Mouse (Mus musculus): ENCODE results near the gene Glod4. TPM values are rescaled to one million over a fixed set of nuclear protein-coding genes. Genes with fewer than 3 reads are reported as not detected.

Glod4 gene
- polyA plus RNA-seq (2014; fragmentation: Nextera tagmentation; extraction: Ambion mirVana), result 131 and 138 TPM in 2 replicates

GRCm38 (mm10) chr11:76242901-76243810 is at the start of gene Glod4, which contains the start of gene Mrm3:
Gene Glod4, minus strand, starts transcription at chr11:76243725.
Gene Mrm3, plus strand, starts transcription at chr11:76243715.
- Histone ChIP-seq H3K9ac (ENCODE audit: low read length) (peak within 1 kb of the TSS; percentile 80), H3K9me3 (ENCODE audit: control insufficient read depth, low read length) (no peaks in the 10 kb centered on the region), H3K4me2 (peak within 1 kb of the TSS; percentile 89), H3K27ac (ENCODE audit: low read depth, low read length) (no peak within 1 kb of the TSS), H3K4me3 (ENCODE audit: low read depth, low read length) (peak within 1 kb of the TSS; percentile 63), H3K27me3 (ENCODE audit: control insufficient read depth, insufficient read depth, low read length) (no peaks in the 10 kb centered on the region), H3K4me1 (ENCODE audit: control insufficient read depth, insufficient read depth, low read length) (peaks cover 10% of the 10 kb centered on the region), H3K36me3 (ENCODE audit: control insufficient read depth, insufficient read depth, low read length) (no peaks in the 10 kb centered on the region; the same call in 1 of the 2 replicates)
- ATAC-seq (ENCODE audit: low FRiP score) (peak; percentile 90), DNase-seq (ENCODE audit: low spot score, missing footprints) (peak; percentile 100)
- WGBS, result under 1% methylated on average over 61 of the region's 61 CpGs

GRCm38 (mm10) chr11:76292831-76293230 is 49.3 kb upstream of the Glod4 start:
- no peaks in the 10 kb centered on the region for H3K9me3 ChIP-seq (ENCODE audit: control insufficient read depth, low read length)
- H3K4me1 ChIP-seq (ENCODE audit: control insufficient read depth, insufficient read depth, low read length), result peaks cover 59% of the 10 kb centered on the region
- WGBS, result 62% methylated on average over 6 of the region's 6 CpGs
- H3K9ac ChIP-seq (ENCODE audit: low read length), result no peak overlapping the region
- DNase-seq (ENCODE audit: low spot score, missing footprints) (no peak), ATAC-seq (ENCODE audit: low FRiP score) (no peak)
- H3K36me3 ChIP-seq (ENCODE audit: control insufficient read depth, insufficient read depth, low read length), result no peaks in the 10 kb centered on the region
- H3K27me3 ChIP-seq (ENCODE audit: control insufficient read depth, insufficient read depth, low read length), result no peaks in the 10 kb centered on the region
- no peak overlapping the region for H3K4me3 ChIP-seq (ENCODE audit: low read depth, low read length)
- H3K27ac ChIP-seq (ENCODE audit: low read depth, low read length), result peak overlapping the region; percentile 82; the same call in 1 of the 2 replicates
- no peak overlapping the region for H3K4me2 ChIP-seq

- DNase-seq (ENCODE audit: low spot score, missing footprints), result no peak
- Histone ChIP-seq H3K27ac (ENCODE audit: low read depth, low read length) (0 out of 2 replicates have a peak overlapping the region, but pooled peaks have one; percentile 51), H3K9ac (ENCODE audit: low read length) (no peak overlapping the region), H3K4me3 (ENCODE audit: low read depth, low read length) (no peak overlapping the region), H3K27me3 (ENCODE audit: control insufficient read depth, insufficient read depth, low read length) (no peaks in the 10 kb centered on the region), H3K36me3 (ENCODE audit: control insufficient read depth, insufficient read depth, low read length) (no peaks in the 10 kb centered on the region), H3K4me2 (no peak overlapping the region), H3K4me1 (ENCODE audit: control insufficient read depth, insufficient read depth, low read length) (peaks cover 63% of the 10 kb centered on the region), H3K9me3 (ENCODE audit: control insufficient read depth, low read length) (no peaks in the 10 kb centered on the region)
- WGBS, result 90% methylated on average over 15 of the region's 15 CpGs
- ATAC-seq (ENCODE audit: low FRiP score), result no peak
Observed at GRCm38 (mm10) chr11:76292398-76292797, 48.9 kb upstream of the Glod4 start.

- Histone ChIP-seq H3K4me3 (ENCODE audit: low read depth, low read length) (no peak overlapping the region), H3K27ac (ENCODE audit: low read depth, low read length) (0 out of 2 replicates have a peak overlapping the region, but pooled peaks have one; percentile 51), H3K4me2 (no peak overlapping the region), H3K4me1 (ENCODE audit: control insufficient read depth, insufficient read depth, low read length) (peaks cover 63% of the 10 kb centered on the region), H3K27me3 (ENCODE audit: control insufficient read depth, insufficient read depth, low read length) (no peaks in the 10 kb centered on the region), H3K36me3 (ENCODE audit: control insufficient read depth, insufficient read depth, low read length) (no peaks in the 10 kb centered on the region), H3K9ac (ENCODE audit: low read length) (no peak overlapping the region), H3K9me3 (ENCODE audit: control insufficient read depth, low read length) (no peaks in the 10 kb centered on the region)
- ATAC-seq (ENCODE audit: low FRiP score) (no peak), DNase-seq (ENCODE audit: low spot score, missing footprints) (no peak)
- WGBS, result 79% methylated on average over 4 of the region's 4 CpGs
Observed at GRCm38 (mm10) chr11:76291960-76292359, 48.4 kb upstream of the Glod4 start.

- DNase-seq (ENCODE audit: low spot score, missing footprints) (no peak), ATAC-seq (ENCODE audit: low FRiP score) (no peak)
- WGBS, result 29% methylated on average over 11 of the region's 11 CpGs
Observed at GRCm38 (mm10) chr11:76290367-76290766, 46.8 kb upstream of the Glod4 start.

GRCm38 (mm10) chr11:76288645-76289044 is 45.1 kb upstream of the Glod4 start:
- Histone ChIP-seq H3K9ac (ENCODE audit: low read length) (no peak overlapping the region), H3K4me2 (no peak overlapping the region), H3K4me1 (ENCODE audit: control insufficient read depth, insufficient read depth, low read length) (peaks cover 45% of the 10 kb centered on the region), H3K4me3 (ENCODE audit: low read depth, low read length) (no peak overlapping the region), H3K9me3 (ENCODE audit: control insufficient read depth, low read length) (no peaks in the 10 kb centered on the region), H3K27ac (ENCODE audit: low read depth, low read length) (no peak overlapping the region), H3K27me3 (ENCODE audit: control insufficient read depth, insufficient read depth, low read length) (no peaks in the 10 kb centered on the region), H3K36me3 (ENCODE audit: control insufficient read depth, insufficient read depth, low read length) (no peaks in the 10 kb centered on the region)
- ATAC-seq (ENCODE audit: low FRiP score) (no peak), DNase-seq (ENCODE audit: low spot score, missing footprints) (no peak)
- WGBS, result 83% methylated on average over 6 of the region's 6 CpGs

More at GRCm38 (mm10) chr11:76290367-76290766, 46.8 kb upstream of the Glod4 start:
- H3K9me3 ChIP-seq (ENCODE audit: control insufficient read depth, low read length), result no peaks in the 10 kb centered on the region
- H3K9ac ChIP-seq (ENCODE audit: low read length), result peak overlapping the region; percentile 2; the same call in 1 of the 2 replicates
- H3K4me2 ChIP-seq, result no peak overlapping the region
- H3K4me1 ChIP-seq (ENCODE audit: control insufficient read depth, insufficient read depth, low read length), result peaks cover 61% of the 10 kb centered on the region
- no peaks in the 10 kb centered on the region for H3K36me3 ChIP-seq (ENCODE audit: control insufficient read depth, insufficient read depth, low read length)
- H3K4me3 ChIP-seq (ENCODE audit: low read depth, low read length), result no peak overlapping the region
- no peaks in the 10 kb centered on the region for H3K27me3 ChIP-seq (ENCODE audit: control insufficient read depth, insufficient read depth, low read length)
- H3K27ac ChIP-seq (ENCODE audit: low read depth, low read length), result peak overlapping the region; percentile 69

- no peaks in the 10 kb centered on the region for H3K9me3 ChIP-seq (ENCODE audit: control insufficient read depth, low read length)
- no peak overlapping the region for H3K4me2 ChIP-seq
- 43% methylated on average over 10 of the region's 10 CpGs for whole genome bisulfite sequencing
- no peaks in the 10 kb centered on the region for H3K36me3 ChIP-seq (ENCODE audit: control insufficient read depth, insufficient read depth, low read length)
- no peak overlapping the region for H3K9ac ChIP-seq (ENCODE audit: low read length)
- no peak for DNase-seq (ENCODE audit: low spot score, missing footprints)
- H3K4me1 ChIP-seq (ENCODE audit: control insufficient read depth, insufficient read depth, low read length), result peaks cover 33% of the 10 kb centered on the region
- no peak overlapping the region for H3K4me3 ChIP-seq (ENCODE audit: low read depth, low read length)
- no peaks in the 10 kb centered on the region for H3K27me3 ChIP-seq (ENCODE audit: control insufficient read depth, insufficient read depth, low read length)
- 0 out of 2 replicates have a peak, but pooled peaks have one; percentile 30 for ATAC-seq (ENCODE audit: low FRiP score)
- H3K27ac ChIP-seq (ENCODE audit: low read depth, low read length), result no peak overlapping the region
Observed at GRCm38 (mm10) chr11:76287301-76287700, 43.8 kb upstream of the Glod4 start.

- H3K4me1 ChIP-seq (ENCODE audit: control insufficient read depth, insufficient read depth, low read length), result peaks cover 33% of the 10 kb centered on the region
- no peak overlapping the region for H3K27ac ChIP-seq (ENCODE audit: low read depth, low read length)
- no peaks in the 10 kb centered on the region for H3K36me3 ChIP-seq (ENCODE audit: control insufficient read depth, insufficient read depth, low read length)
- H3K4me2 ChIP-seq, result no peak overlapping the region
- H3K4me3 ChIP-seq (ENCODE audit: low read depth, low read length), result no peak overlapping the region
- no peaks in the 10 kb centered on the region for H3K27me3 ChIP-seq (ENCODE audit: control insufficient read depth, insufficient read depth, low read length)
- 58% methylated on average over 10 of the region's 10 CpGs for WGBS
- DNase-seq (ENCODE audit: low spot score, missing footprints), result no peak
- no peaks in the 10 kb centered on the region for H3K9me3 ChIP-seq (ENCODE audit: control insufficient read depth, low read length)
- no peak for ATAC-seq (ENCODE audit: low FRiP score)
- H3K9ac ChIP-seq (ENCODE audit: low read length), result no peak overlapping the region
Observed at GRCm38 (mm10) chr11:76286534-76287126, 43.1 kb upstream of the Glod4 start.

Data from midbrain, embryonic 11.5 days (tissue).